16 mouse cellular contexts compared by ENCODE assay signal in the genomic region with DNA sequence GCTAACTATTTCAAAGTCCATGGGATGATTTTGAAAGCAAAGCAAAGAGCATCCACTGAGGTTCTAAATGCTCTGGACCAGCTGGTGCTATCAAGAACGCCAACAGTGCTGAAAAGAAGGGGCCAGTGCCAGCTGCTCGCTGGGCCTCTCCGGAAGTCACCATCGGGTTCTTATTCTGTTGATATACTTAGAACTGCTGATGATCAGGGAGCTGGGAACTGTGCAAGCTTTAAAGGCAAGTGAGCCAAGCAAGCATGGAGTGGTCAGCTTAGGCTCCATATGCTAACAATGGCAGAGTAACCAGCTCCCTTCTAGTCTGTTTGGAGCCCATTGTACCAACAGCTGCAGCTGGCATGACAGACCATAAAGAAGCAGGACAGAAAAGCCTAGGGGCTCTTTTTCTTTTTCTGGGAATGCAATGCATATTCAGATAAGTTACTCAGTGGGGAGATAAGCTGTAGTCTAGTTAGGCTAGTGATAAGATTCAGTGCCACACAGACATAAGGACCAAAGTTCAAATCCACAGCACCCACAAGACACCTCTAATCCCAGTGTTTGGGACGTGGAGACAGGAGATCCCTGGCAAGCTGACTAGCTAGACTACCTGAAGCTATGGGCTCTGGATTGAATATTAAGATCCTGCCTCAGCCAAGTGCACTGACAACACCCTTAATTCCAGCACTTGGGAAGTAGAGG.
DNase-seq lines count a peak whose midpoint lies in the region; ATAC-seq and TF ChIP-seq lines count a peak whose summit lies in the region.
"Had no signal": no experiment of that assay in that cellular context is flagged by ENCODE, and none has a peak within 500 bp of the region (broad histone marks: within the 10 kb centered on the region; RNA-seq: fewer than 3 reads in every experiment).

No protein-coding gene starts in this region.

- H3K4me2 ChIP-seq in hindbrain, embryonic 16.5 days (ENCODE audit: low read length): no peak overlapping the region
- H3K4me2 ChIP-seq in intestine, postnatal 0 days (replicated peaks; ENCODE audit: low read depth): peak overlapping the region; percentile 56
- H3K4me2 ChIP-seq in liver, embryonic 12.5 days: no peak overlapping the region
- H3K4me2 ChIP-seq: heart, embryonic 12.5 days; lung, embryonic 15.5 days had no signal

- peak overlapping the region; percentile 73 for H3K27ac ChIP-seq in hindbrain, embryonic 10.5 days
- H3K27ac ChIP-seq in hindbrain, embryonic 16.5 days (ENCODE audit: low read depth, low read length): no peak overlapping the region
- H3K27ac ChIP-seq in cerebellum, adult 2 months (ENCODE audit: insufficient read depth, low read length): peak overlapping the region; percentile 65; the same call in 1 of the 2 replicates
- peak overlapping the region; percentile 75 for H3K27ac ChIP-seq in intestine, postnatal 0 days (ENCODE audit: low read depth, low read length)
- H3K27ac ChIP-seq in liver, embryonic 12.5 days: no peak overlapping the region
- H3K27ac ChIP-seq: lung, embryonic 15.5 days had no signal

- 88% methylated on average over 5 of the region's 5 CpGs for WGBS in hindbrain, embryonic 10.5 days
- WGBS in hindbrain, embryonic 16.5 days: 73% methylated on average over 5 of the region's 5 CpGs
- WGBS in cerebellum, adult 2 months: 18% methylated on average over 5 of the region's 5 CpGs
- 39% methylated on average over 5 of the region's 5 CpGs for WGBS in intestine, postnatal 0 days
- WGBS in liver, embryonic 12.5 days (ENCODE audit: insufficient replicate concordance): 66% methylated on average over 5 of the region's 5 CpGs

- DNase-seq in hindbrain, embryonic 10.5 days (ENCODE audit: low spot score): no peak
- peak; percentile 51 to 66 for DNase-seq in cerebellum, adult 2 months
- DNase-seq in cerebellum, postnatal 14 days: peak; percentile 54 to 58
- DNase-seq in ovary, adult 18-20 months (ENCODE audit: low spot score): no peak
- DNase-seq: gastrocnemius, postnatal 25 days; kidney, postnatal 10 days; liver; right cerebral cortex, adult 18-20 months; thymus, postnatal 4 days had no signal

- peaks cover 78% of the 10 kb centered on the region for H3K4me1 ChIP-seq in hindbrain, embryonic 10.5 days (replicated peaks)
- H3K4me1 ChIP-seq in hindbrain, embryonic 16.5 days (ENCODE audit: control insufficient read depth, insufficient read depth, low read depth, low read length): peaks cover 19% of the 10 kb centered on the region
- H3K4me1 ChIP-seq in cerebellum, adult 2 months (ENCODE audit: control insufficient read depth, insufficient read depth, low read length): peaks cover 21% of the 10 kb centered on the region
- no peaks in the 10 kb centered on the region for H3K4me1 ChIP-seq in intestine, postnatal 0 days (replicated peaks; ENCODE audit: control insufficient read depth, insufficient read depth, low read length)
- no peaks in the 10 kb centered on the region; the same call in 1 of the 2 replicates for H3K4me1 ChIP-seq in liver, embryonic 12.5 days
- H3K4me1 ChIP-seq: lung, embryonic 15.5 days; megakaryocyte, embryonic 14.5 days had no signal

- H3K4me3 ChIP-seq in hindbrain, embryonic 10.5 days: no peak overlapping the region
- no peak overlapping the region for H3K4me3 ChIP-seq in hindbrain, embryonic 16.5 days (ENCODE audit: low read length)
- H3K4me3 ChIP-seq in cerebellum, adult 2 months (replicated peaks; ENCODE audit: insufficient read depth, low read depth, low read length): no peak overlapping the region
- peak overlapping the region; percentile 17 for H3K4me3 ChIP-seq in intestine, postnatal 0 days (ENCODE audit: low read depth, low read length)
- H3K4me3 ChIP-seq in liver, embryonic 12.5 days: no peak overlapping the region
- H3K4me3 ChIP-seq: heart, embryonic 12.5 days; left cerebral cortex, adult 2 months; lung, embryonic 15.5 days; megakaryocyte, embryonic 14.5 days had no signal

- H3K27me3 ChIP-seq in hindbrain, embryonic 10.5 days (ENCODE audit: insufficient read depth, poor library complexity, severe bottlenecking): no peaks in the 10 kb centered on the region
- H3K27me3 ChIP-seq in hindbrain, embryonic 16.5 days (replicated peaks; ENCODE audit: control insufficient read depth, insufficient read depth, low read length): no peaks in the 10 kb centered on the region
- no peaks in the 10 kb centered on the region for H3K27me3 ChIP-seq in cerebellum, adult 2 months (ENCODE audit: control insufficient read depth, insufficient read depth, low read length)
- H3K27me3 ChIP-seq in intestine, postnatal 0 days (replicated peaks; ENCODE audit: control insufficient read depth, insufficient read depth, low read length): no peaks in the 10 kb centered on the region
- 0 out of 2 replicates have a peak, but pooled peaks cover 4% of the 10 kb centered on the region for H3K27me3 ChIP-seq in liver, embryonic 12.5 days (replicated peaks)
- H3K27me3 ChIP-seq: heart, embryonic 12.5 days; lung, embryonic 15.5 days had no signal

- H3K9ac ChIP-seq in hindbrain, embryonic 16.5 days (ENCODE audit: low read depth, low read length): no peak overlapping the region
- no peak overlapping the region; the same call in 1 of the 2 replicates for H3K9ac ChIP-seq in intestine, postnatal 0 days (ENCODE audit: low read depth, low read length)
- H3K9ac ChIP-seq in liver, embryonic 12.5 days: no peak overlapping the region
- H3K9ac ChIP-seq: heart, embryonic 12.5 days; lung, embryonic 15.5 days had no signal

- ATAC-seq in hindbrain, embryonic 16.5 days: no peak
- peak; percentile 60 for ATAC-seq in intestine, postnatal 0 days
- no peak for ATAC-seq in liver, embryonic 12.5 days

- no peaks in the 10 kb centered on the region for H3K9me3 ChIP-seq in hindbrain, embryonic 10.5 days
- no peaks in the 10 kb centered on the region for H3K9me3 ChIP-seq in hindbrain, embryonic 16.5 days (ENCODE audit: control insufficient read depth, low read length)
- no peaks in the 10 kb centered on the region for H3K9me3 ChIP-seq in intestine, postnatal 0 days (ENCODE audit: control insufficient read depth)
- H3K9me3 ChIP-seq in liver, embryonic 12.5 days (replicated peaks): no peaks in the 10 kb centered on the region
- H3K9me3 ChIP-seq: heart, embryonic 12.5 days; lung, embryonic 15.5 days; megakaryocyte, embryonic 14.5 days had no signal

- no peaks in the 10 kb centered on the region for H3K36me3 ChIP-seq in hindbrain, embryonic 10.5 days
- no peaks in the 10 kb centered on the region for H3K36me3 ChIP-seq in hindbrain, embryonic 16.5 days (ENCODE audit: control insufficient read depth, insufficient read depth, low read length)
- H3K36me3 ChIP-seq in intestine, postnatal 0 days (ENCODE audit: control insufficient read depth, insufficient read depth): no peaks in the 10 kb centered on the region
- H3K36me3 ChIP-seq in liver, embryonic 12.5 days: no peaks in the 10 kb centered on the region
- H3K36me3 ChIP-seq: heart, embryonic 12.5 days; lung, embryonic 15.5 days had no signal

- TF ChIP-seq CTCF in cerebellum, adult 2 months (IDR thresholded peaks at IDR 0.05; ENCODE audit: borderline replicate concordance, insufficient read depth, low read depth, low read length): no peak
- TF ChIP-seq CTCF in intestine, postnatal 0 days (IDR thresholded peaks at IDR 0.05; ENCODE audit: low read depth): no peak

- no peak for TF ChIP-seq POLR2A in cerebellum, adult 2 months (IDR thresholded peaks at IDR 0.05; ENCODE audit: borderline replicate concordance, insufficient read depth, low read length)

Comparison
In these comparisons a context has a peak if more than half of its experiments do, and no peak if none do; other contexts are left out.
1. H3K27ac ChIP-seq: peak in hindbrain, embryonic 10.5 days (single experiment), cerebellum, adult 2 months (single experiment) and intestine, postnatal 0 days (single experiment); none in hindbrain, embryonic 16.5 days (single experiment) and liver, embryonic 12.5 days (single experiment).
2. DNase-seq: peak in cerebellum, adult 2 months (2 of 2) and cerebellum, postnatal 14 days (2 of 2); none in hindbrain, embryonic 10.5 days (single experiment) and ovary, adult 18-20 months (single experiment).